Mouse (Mus musculus) limb, embryonic 11.5 days (tissue): ENCODE measurements at regions not wholly inside any gene's neighbourhood (a gene's known extent, or its start where the extent isn't known, plus 50 kb on each side); places are given as distances from the start of the nearest gene placed in this dataset.

ENCODE experiments used
- ATAC-seq: fragments of 200-750 bp; cut with Nextera tagmentation; 2 replicates; pipeline ENCODE4 v1.8.0; 2017; ENCODE audit warnings: low read depth; ENCODE audit not compliant: insufficient number of reproducible peaks, low FRiP score, low TSS enrichment
- DNase-seq: peaks from one replicate; pipeline ENCODE4 v3.0.0-alpha.2; 2015; ENCODE audit warnings: low spot score
- H3K27ac ChIP-seq: fragments of 300-500 bp; sonication (generic); replicated peaks from 2 replicates; pipeline ENCODE4 v1.5.1; 2014; ENCODE audit warnings: low read depth, mild to moderate bottlenecking, low read length
- H3K27me3 ChIP-seq: fragments of 300-500 bp; sonication (generic); 2 replicates; pipeline ENCODE4 v1.6.1; 2014; ENCODE audit warnings: mild to moderate bottlenecking, low read length, mixed read lengths; ENCODE audit not compliant: control insufficient read depth, insufficient read depth
- H3K36me3 ChIP-seq: fragments of 300-500 bp; sonication (generic); 2 replicates; pipeline ENCODE4 v1.6.1; 2014; ENCODE audit warnings: mild to moderate bottlenecking, low read length, moderate library complexity, mixed read lengths; ENCODE audit not compliant: control insufficient read depth, insufficient read depth
- H3K4me1 ChIP-seq: fragments of 300-500 bp; sonication (generic); 2 replicates; pipeline ENCODE4 v1.6.1; 2014; ENCODE audit warnings: low read length, mixed read lengths; ENCODE audit not compliant: control insufficient read depth, insufficient read depth
- H3K4me2 ChIP-seq: fragments of 300-500 bp; sonication (generic); 2 replicates; pipeline ENCODE4 v1.6.1; 2014; ENCODE audit warnings: low read depth, mild to moderate bottlenecking, moderate library complexity; ENCODE audit not compliant: severe bottlenecking
- H3K4me3 ChIP-seq: fragments of 300-500 bp; sonication (generic); 2 replicates; pipeline ENCODE4 v1.5.1; 2014; ENCODE audit warnings: low read depth, low read length
- H3K9ac ChIP-seq: fragments of 300-500 bp; sonication (generic); 2 replicates; pipeline ENCODE4 v1.6.1; 2014; ENCODE audit warnings: mild to moderate bottlenecking, low read length
- H3K9me3 ChIP-seq: fragments of 300-500 bp; sonication (generic); 2 replicates; pipeline ENCODE4 v1.6.1; 2016; ENCODE audit warnings: low read length; ENCODE audit not compliant: control insufficient read depth
- WGBS: fragments of 180-500 bp; shearing (Covaris S2); extraction: QIAGEN DNeasy Blood & Tissue Kit; methylation state at CpG from one replicate; pipeline ENCODE4 v1.1.7; 2014; 5-methylcytosine and 5-hydroxymethylcytosine counted together

DNA sequence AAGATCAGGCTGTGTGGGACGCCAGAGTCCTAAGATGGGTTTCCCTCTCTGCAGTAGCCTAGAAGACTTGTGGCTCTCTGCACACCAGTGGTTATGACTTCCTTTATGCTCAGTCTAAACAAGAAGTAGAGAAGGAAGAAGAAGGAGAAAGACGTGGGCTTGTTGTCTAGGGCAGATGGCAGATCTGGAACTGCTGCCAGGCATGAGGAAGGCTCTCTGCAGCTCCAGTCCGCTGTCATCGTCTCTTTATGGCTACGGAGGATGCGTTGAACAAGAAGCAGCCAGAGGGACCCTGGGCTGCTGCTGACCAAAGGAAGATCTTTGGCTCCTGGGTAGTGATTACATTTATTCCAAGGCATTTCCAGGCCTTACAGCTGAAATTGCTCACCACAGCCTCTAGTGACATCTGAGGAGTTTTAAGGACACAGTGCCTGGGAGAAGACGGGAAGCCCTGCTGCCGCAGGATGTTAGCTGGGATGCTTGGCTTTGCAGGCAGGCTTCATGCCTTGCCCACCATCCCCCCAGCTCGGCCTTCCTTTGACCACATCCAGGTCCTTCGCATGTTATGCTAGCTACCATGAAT lies 229.6 kb upstream of the Dio3 start:
- H3K36me3 ChIP-seq = no peaks in the 10 kb centered on the region
- no peaks in the 10 kb centered on the region for H3K9me3 ChIP-seq
- WGBS = 82% methylated on average over 10 of the region's 10 CpGs
- no peak overlapping the region for H3K4me2 ChIP-seq
- peaks cover 3% of the 10 kb centered on the region for H3K27me3 ChIP-seq
- H3K27ac ChIP-seq = no peak overlapping the region
- ATAC-seq (no peak), DNase-seq (no peak)
- no peak overlapping the region for H3K9ac ChIP-seq
- H3K4me1 ChIP-seq = peaks cover 4% of the 10 kb centered on the region; the same call in 1 of the 2 replicates
- no peak overlapping the region for H3K4me3 ChIP-seq

GRCm38 (mm10) chr12:110059321-110059720 lies 219.5 kb upstream of the Dio3 start:
- no peak for ATAC-seq
- no peaks in the 10 kb centered on the region for H3K9me3 ChIP-seq
- no peak for DNase-seq
- H3K9ac ChIP-seq = no peak overlapping the region
- no peaks in the 10 kb centered on the region for H3K27me3 ChIP-seq
- no peak overlapping the region for H3K4me2 ChIP-seq
- WGBS = 79% methylated on average over 5 of the region's 5 CpGs
- H3K36me3 ChIP-seq = no peaks in the 10 kb centered on the region
- no peaks in the 10 kb centered on the region for H3K4me1 ChIP-seq
- H3K27ac ChIP-seq = no peak overlapping the region
- no peak overlapping the region for H3K4me3 ChIP-seq

DNA sequence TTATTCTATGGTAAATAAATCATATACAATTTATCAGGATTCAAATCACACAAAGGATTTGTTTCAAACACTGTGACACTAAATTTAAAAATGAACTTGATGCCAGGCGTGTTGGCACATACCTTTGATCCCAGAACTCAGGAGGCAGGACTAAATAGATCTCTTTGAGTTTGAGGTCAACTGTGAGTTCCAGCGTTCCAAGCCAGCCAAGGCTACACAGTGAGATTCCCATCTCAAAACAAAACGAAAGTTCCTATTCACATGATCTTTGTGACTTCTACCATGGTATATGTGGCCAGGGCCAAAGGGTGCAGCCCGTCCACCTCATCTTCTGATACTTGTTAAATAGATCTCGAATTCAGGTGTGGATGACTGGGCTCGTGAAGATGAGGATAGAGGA lies 216.9 kb upstream of the Dio3 start:
- DNase-seq (no peak), ATAC-seq (no peak)
- WGBS = 89% methylated on average over 6 of the region's 6 CpGs
- no peak overlapping the region for H3K27ac ChIP-seq
- H3K9me3 ChIP-seq = no peaks in the 10 kb centered on the region
- H3K36me3 ChIP-seq = no peaks in the 10 kb centered on the region
- H3K9ac ChIP-seq = no peak overlapping the region
- H3K27me3 ChIP-seq = no peaks in the 10 kb centered on the region
- H3K4me3 ChIP-seq = no peak overlapping the region
- no peaks in the 10 kb centered on the region for H3K4me1 ChIP-seq
- no peak overlapping the region for H3K4me2 ChIP-seq

- no peak for ATAC-seq
- Histone ChIP-seq H3K9ac (no peak overlapping the region), H3K4me2 (no peak overlapping the region), H3K4me1 (no peaks in the 10 kb centered on the region), H3K27me3 (no peaks in the 10 kb centered on the region), H3K36me3 (no peaks in the 10 kb centered on the region), H3K4me3 (no peak overlapping the region), H3K27ac (no peak overlapping the region), H3K9me3 (no peaks in the 10 kb centered on the region)
- 58% methylated on average over 8 of the region's 8 CpGs for WGBS
- no peak for DNase-seq
These were observed 215.9 kb upstream of the Dio3 start for GRCm38 (mm10) chr12:110063013-110063412.

- no peaks in the 10 kb centered on the region for H3K4me1 ChIP-seq
- H3K9me3 ChIP-seq = no peaks in the 10 kb centered on the region; the same call in 1 of the 2 replicates
- H3K4me2 ChIP-seq = no peak overlapping the region
- no peak overlapping the region for H3K4me3 ChIP-seq
- H3K27ac ChIP-seq = no peak overlapping the region
- no peak for DNase-seq
- H3K9ac ChIP-seq = no peak overlapping the region
- ATAC-seq = no peak
- H3K27me3 ChIP-seq = no peaks in the 10 kb centered on the region
- WGBS = 77% methylated on average over 4 of the region's 4 CpGs
- no peaks in the 10 kb centered on the region for H3K36me3 ChIP-seq
These were observed 212.4 kb upstream of the Dio3 start for GRCm38 (mm10) chr12:110066361-110066885.

- Histone ChIP-seq H3K4me2 (no peak overlapping the region), H3K36me3 (no peaks in the 10 kb centered on the region), H3K4me3 (no peak overlapping the region), H3K27ac (no peak overlapping the region), H3K4me1 (no peaks in the 10 kb centered on the region), H3K27me3 (no peaks in the 10 kb centered on the region), H3K9me3 (no peaks in the 10 kb centered on the region; the same call in 1 of the 2 replicates), H3K9ac (no peak overlapping the region)
- ATAC-seq = no peak
- 83% methylated on average over 6 of the region's 6 CpGs for WGBS
- no peak for DNase-seq
These were observed 208.4 kb upstream of the Dio3 start for GRCm38 (mm10) chr12:110070506-110070905.

- H3K9ac ChIP-seq = no peak overlapping the region
- H3K4me2 ChIP-seq = no peak overlapping the region
- H3K27ac ChIP-seq = no peak overlapping the region
- no peaks in the 10 kb centered on the region; the same call in 1 of the 2 replicates for H3K9me3 ChIP-seq
- no peaks in the 10 kb centered on the region; the same call in 1 of the 2 replicates for H3K4me1 ChIP-seq
- no peak for ATAC-seq
- H3K36me3 ChIP-seq = no peaks in the 10 kb centered on the region
- DNase-seq = no peak
- 84% methylated on average over 4 of the region's 4 CpGs for WGBS
- H3K27me3 ChIP-seq = no peaks in the 10 kb centered on the region
- no peak overlapping the region for H3K4me3 ChIP-seq
These were observed 207.0 kb upstream of the Dio3 start for GRCm38 (mm10) chr12:110071823-110072222.

GRCm38 (mm10) chr12:110074921-110075320 lies 203.9 kb upstream of the Dio3 start:
- DNase-seq = no peak
- Histone ChIP-seq H3K27ac (no peak overlapping the region), H3K4me1 (peaks cover 6% of the 10 kb centered on the region), H3K4me2 (no peak overlapping the region), H3K9me3 (no peaks in the 10 kb centered on the region), H3K9ac (no peak overlapping the region), H3K27me3 (no peaks in the 10 kb centered on the region), H3K36me3 (no peaks in the 10 kb centered on the region), H3K4me3 (no peak overlapping the region)
- no peak for ATAC-seq
- WGBS = 90% methylated on average over 8 of the region's 8 CpGs
